Mouse (Mus musculus): ENCODE results near the gene Atxn7l1. TPM values are rescaled to one million over a fixed set of nuclear protein-coding genes. Genes with fewer than 3 reads are reported as not detected.

Gene Atxn7l1
- total and polyA plus RNA-seq, 2 experiments from 2014 or later, result 20.9 to 27.8 TPM

- H3K9ac ChIP-seq (replicated peaks; ENCODE audit: low read length, poor library complexity, severe bottlenecking), result no peak overlapping the region
- peak overlapping the region; percentile 49; the same call in 1 of the 2 replicates for H3K27ac ChIP-seq (ENCODE audit: low read depth, low read length)
- DNase-seq (ENCODE audit: low spot score), result no peak
- H3K36me3 ChIP-seq (ENCODE audit: insufficient read depth, low read length), result no peaks in the 10 kb centered on the region
- H3K4me1 ChIP-seq (ENCODE audit: insufficient read depth, low read length), result peaks cover 6% of the 10 kb centered on the region; the same call in 1 of the 2 replicates
- H3K4me3 ChIP-seq (ENCODE audit: low read depth, low read length), result no peak overlapping the region
- no peaks in the 10 kb centered on the region for H3K27me3 ChIP-seq (ENCODE audit: insufficient read depth, low read length)
- H3K9me3 ChIP-seq (ENCODE audit: low read length), result no peaks in the 10 kb centered on the region
- no peak for ATAC-seq (ENCODE audit: low FRiP score)
- H3K4me2 ChIP-seq (ENCODE audit: low read depth, low read length, poor library complexity, severe bottlenecking), result no peak overlapping the region
- no peak for TF ChIP-seq CTCF (IDR thresholded peaks at IDR 0.05)
- WGBS, result 16% methylated on average over 9 of the region's 9 CpGs
These were observed 105.7 kb downstream of the Atxn7l1 start for GRCm38 (mm10) chr12:33253206-33253605.

GRCm38 (mm10) chr12:33255256-33255655 is 107.8 kb downstream of the Atxn7l1 start:
- ATAC-seq (ENCODE audit: low FRiP score) (no peak), DNase-seq (ENCODE audit: low spot score) (no peak)
- Histone ChIP-seq H3K27ac (ENCODE audit: low read depth, low read length) (no peak overlapping the region), H3K36me3 (ENCODE audit: insufficient read depth, low read length) (no peaks in the 10 kb centered on the region), H3K9me3 (ENCODE audit: low read length) (no peaks in the 10 kb centered on the region), H3K4me1 (ENCODE audit: insufficient read depth, low read length) (peaks cover 6% of the 10 kb centered on the region; the same call in 1 of the 2 replicates), H3K4me2 (ENCODE audit: low read depth, low read length, poor library complexity, severe bottlenecking) (no peak overlapping the region), H3K9ac (replicated peaks; ENCODE audit: low read length, poor library complexity, severe bottlenecking) (no peak overlapping the region), H3K27me3 (ENCODE audit: insufficient read depth, low read length) (no peaks in the 10 kb centered on the region), H3K4me3 (ENCODE audit: low read depth, low read length) (no peak overlapping the region)
- WGBS, result 69% methylated on average over 2 of the region's 2 CpGs
- no peak for TF ChIP-seq CTCF (IDR thresholded peaks at IDR 0.05)

- H3K36me3 ChIP-seq (ENCODE audit: insufficient read depth, low read length), result no peaks in the 10 kb centered on the region
- H3K9ac ChIP-seq (replicated peaks; ENCODE audit: low read length, poor library complexity, severe bottlenecking), result no peak overlapping the region
- ATAC-seq (ENCODE audit: low FRiP score), result no peak
- H3K4me2 ChIP-seq (ENCODE audit: low read depth, low read length, poor library complexity, severe bottlenecking), result no peak overlapping the region
- no peak overlapping the region for H3K4me3 ChIP-seq (ENCODE audit: low read depth, low read length)
- no peak for DNase-seq (ENCODE audit: low spot score)
- no peak for TF ChIP-seq CTCF (IDR thresholded peaks at IDR 0.05)
- WGBS, result 98% methylated on average over 6 of the region's 6 CpGs
- H3K27me3 ChIP-seq (ENCODE audit: insufficient read depth, low read length), result no peaks in the 10 kb centered on the region
- H3K9me3 ChIP-seq (ENCODE audit: low read length), result no peaks in the 10 kb centered on the region
- H3K4me1 ChIP-seq (ENCODE audit: insufficient read depth, low read length), result peaks cover 6% of the 10 kb centered on the region; the same call in 1 of the 2 replicates
- H3K27ac ChIP-seq (ENCODE audit: low read depth, low read length), result no peak overlapping the region
These were observed 108.9 kb downstream of the Atxn7l1 start for GRCm38 (mm10) chr12:33256426-33256825.

- DNase-seq (ENCODE audit: low spot score), result no peak
- Histone ChIP-seq H3K27me3 (ENCODE audit: insufficient read depth, low read length) (no peaks in the 10 kb centered on the region), H3K4me2 (ENCODE audit: low read depth, low read length, poor library complexity, severe bottlenecking) (no peak overlapping the region), H3K4me1 (ENCODE audit: insufficient read depth, low read length) (no peaks in the 10 kb centered on the region), H3K9me3 (ENCODE audit: low read length) (no peaks in the 10 kb centered on the region), H3K4me3 (ENCODE audit: low read depth, low read length) (no peak overlapping the region), H3K9ac (replicated peaks; ENCODE audit: low read length, poor library complexity, severe bottlenecking) (no peak overlapping the region), H3K36me3 (ENCODE audit: insufficient read depth, low read length) (no peaks in the 10 kb centered on the region), H3K27ac (ENCODE audit: low read depth, low read length) (no peak overlapping the region)
- no peak for ATAC-seq (ENCODE audit: low FRiP score)
- WGBS, result 88% methylated on average over 5 of the region's 5 CpGs
- no peak for TF ChIP-seq CTCF (IDR thresholded peaks at IDR 0.05)
These were observed 111.6 kb downstream of the Atxn7l1 start for GRCm38 (mm10) chr12:33258995-33259529.

GRCm38 (mm10) chr12:33260575-33260974 is 113.1 kb downstream of the Atxn7l1 start:
- Histone ChIP-seq H3K27ac (ENCODE audit: low read depth, low read length) (no peak overlapping the region), H3K36me3 (ENCODE audit: insufficient read depth, low read length) (no peaks in the 10 kb centered on the region), H3K4me1 (ENCODE audit: insufficient read depth, low read length) (no peaks in the 10 kb centered on the region), H3K9me3 (ENCODE audit: low read length) (no peaks in the 10 kb centered on the region), H3K9ac (replicated peaks; ENCODE audit: low read length, poor library complexity, severe bottlenecking) (no peak overlapping the region), H3K4me3 (ENCODE audit: low read depth, low read length) (no peak overlapping the region), H3K27me3 (ENCODE audit: insufficient read depth, low read length) (no peaks in the 10 kb centered on the region), H3K4me2 (ENCODE audit: low read depth, low read length, poor library complexity, severe bottlenecking) (no peak overlapping the region)
- WGBS, result 86% methylated on average over 7 of the region's 7 CpGs
- no peak for TF ChIP-seq CTCF (IDR thresholded peaks at IDR 0.05)
- DNase-seq (ENCODE audit: low spot score) (no peak), ATAC-seq (ENCODE audit: low FRiP score) (no peak)

GRCm38 (mm10) chr12:33265877-33266276 is 118.4 kb downstream of the Atxn7l1 start:
- Histone ChIP-seq H3K9ac (replicated peaks; ENCODE audit: low read length, poor library complexity, severe bottlenecking) (no peak overlapping the region), H3K27me3 (ENCODE audit: insufficient read depth, low read length) (no peaks in the 10 kb centered on the region), H3K4me1 (ENCODE audit: insufficient read depth, low read length) (no peaks in the 10 kb centered on the region), H3K4me3 (ENCODE audit: low read depth, low read length) (no peak overlapping the region), H3K27ac (ENCODE audit: low read depth, low read length) (no peak overlapping the region), H3K9me3 (ENCODE audit: low read length) (no peaks in the 10 kb centered on the region), H3K4me2 (ENCODE audit: low read depth, low read length, poor library complexity, severe bottlenecking) (no peak overlapping the region), H3K36me3 (ENCODE audit: insufficient read depth, low read length) (no peaks in the 10 kb centered on the region)
- DNase-seq (ENCODE audit: low spot score), result no peak
- TF ChIP-seq CTCF (IDR thresholded peaks at IDR 0.05), result no peak
- 70% methylated on average over 11 of the region's 11 CpGs for WGBS
- peak; percentile 57; the same call in 1 of the 2 replicates for ATAC-seq (ENCODE audit: low FRiP score)
